Comparison of ENCODE assay signal across 9 mouse cellular contexts in genomic region chr17:86063461-86063860, GRCm38 (mm10).
DNase-seq lines count a peak whose midpoint lies in the region; ATAC-seq lines count a peak whose summit lies in the region.
"Had no signal": no experiment of that assay in that cellular context is flagged by ENCODE, and none has a peak within 500 bp of the region (broad histone marks: within the 10 kb centered on the region; RNA-seq: fewer than 3 reads in every experiment).

No protein-coding gene starts in this region.

- peak; percentile 74 for DNase-seq in CD4-positive, CD25-positive, alpha-beta regulatory T cell, adult 2 months (ENCODE audit: low read depth, low spot score)
- peak; percentile 42 to 80 for DNase-seq in adrenal gland, adult (ENCODE audit: inconsistent age in 2 of 2, low spot score in 1 of 2)
- peak; percentile 86 for DNase-seq in embryo, embryonic 10 days (ENCODE audit: low spot score)
- DNase-seq in kidney, postnatal 10 days: peak; percentile 81
- peak; percentile 28 for DNase-seq in liver, embryonic 13.5 days
- peak; percentile 56 for DNase-seq in thymus, postnatal 14 days

- H3K4me3 ChIP-seq in liver, embryonic 13.5 days (replicated peaks): no peak overlapping the region
- H3K4me3 ChIP-seq: heart, embryonic 13.5 days had no signal

- ATAC-seq in granulocyte monocyte progenitor cell, adult 5-6 weeks (replicated peaks; ENCODE audit: poor library complexity, severe bottlenecking): peak; percentile 91
- ATAC-seq in liver, embryonic 13.5 days (ENCODE audit: low read depth): peak; percentile 55; the same call in 1 of the 2 replicates
- 0 out of 2 replicates have a peak, but pooled peaks have one; percentile 26 for ATAC-seq in neutrophil, adult 5-6 weeks (ENCODE audit: extremely low read depth, insufficient number of reproducible peaks, low FRiP score, poor library complexity, severe bottlenecking)

- H3K4me2 ChIP-seq in liver, embryonic 13.5 days: no peak overlapping the region
- H3K4me2 ChIP-seq: heart, embryonic 13.5 days had no signal

- H3K4me1 ChIP-seq in liver, embryonic 13.5 days (replicated peaks): 0 out of 2 replicates have a peak, but pooled peaks cover 2% of the 10 kb centered on the region
- H3K4me1 ChIP-seq: heart, embryonic 13.5 days had no signal

- H3K9ac ChIP-seq in liver, embryonic 13.5 days: no peak overlapping the region
- H3K9ac ChIP-seq: heart, embryonic 13.5 days had no signal

- no peak overlapping the region for H3K27ac ChIP-seq in liver, embryonic 13.5 days
- H3K27ac ChIP-seq: heart, embryonic 13.5 days had no signal

- 24% methylated on average over 5 of the region's 5 CpGs for WGBS in liver, embryonic 13.5 days (ENCODE audit: insufficient replicate concordance)

- no peaks in the 10 kb centered on the region for H3K36me3 ChIP-seq in liver, embryonic 13.5 days
- H3K36me3 ChIP-seq: heart, embryonic 13.5 days had no signal

- H3K9me3 ChIP-seq in liver, embryonic 13.5 days (replicated peaks): no peaks in the 10 kb centered on the region
- H3K9me3 ChIP-seq: heart, embryonic 13.5 days had no signal

- no peaks in the 10 kb centered on the region for H3K27me3 ChIP-seq in liver, embryonic 13.5 days
- H3K27me3 ChIP-seq: heart, embryonic 13.5 days had no signal

Comparison
In these comparisons a context has a peak if more than half of its experiments do, and no peak if none do; other contexts are left out.
1. DNase-seq: peak in every context shown above with its lines; median percentile 86 in embryo, embryonic 10 days; 81 in kidney, postnatal 10 days; 74 in CD4-positive, CD25-positive, alpha-beta regulatory T cell, adult 2 months; 61 in adrenal gland, adult; 56 in thymus, postnatal 14 days; 28 in liver, embryonic 13.5 days.
2. ATAC-seq: peak in every context shown above with its lines; median percentile 91 in granulocyte monocyte progenitor cell, adult 5-6 weeks; 55 in liver, embryonic 13.5 days; 26 in neutrophil, adult 5-6 weeks.